ENCODE assay signal across 17 mouse cellular contexts in genomic region chr14:8621164-8621563, GRCm38 (mm10). TPM values are rescaled to one million over a fixed set of nuclear protein-coding genes. Genes with fewer than 3 reads are reported as not detected.
DNase-seq lines count a peak whose midpoint lies in the region; ATAC-seq and TF ChIP-seq lines count a peak whose summit lies in the region.
"Had no signal": no experiment of that assay in that cellular context is flagged by ENCODE, and none has a peak within 500 bp of the region (broad histone marks: within the 10 kb centered on the region; RNA-seq: fewer than 3 reads in every experiment).

No protein-coding gene starts in this region.

- no peak for ATAC-seq in kidney, embryonic 15.5 days (replicated peaks; ENCODE audit: low FRiP score)
- peak; percentile 49; the same call in 1 of the 2 replicates for ATAC-seq in heart, postnatal 0 days (ENCODE audit: insufficient read depth, low read depth)
- ATAC-seq: intestine, postnatal 0 days had no signal

- WGBS in kidney, embryonic 15.5 days = 44% methylated on average over 6 of the region's 6 CpGs
- 42% methylated on average over 6 of the region's 6 CpGs for WGBS in heart, postnatal 0 days

- TF ChIP-seq EP300 in ES-Bruce4 (IDR thresholded peaks at IDR 0.05; ENCODE audit: insufficient read depth, low read depth, low read length) = peak; percentile 66; the same call in 1 of the 2 replicates
- TF ChIP-seq EP300 in heart, postnatal 0 days (IDR thresholded peaks at IDR 0.05; ENCODE audit: low read depth) = no peak

- no peak for TF ChIP-seq CTCF in ES-Bruce4 (IDR thresholded peaks at IDR 0.05; ENCODE audit: low read depth, low read length)
- TF ChIP-seq CTCF in heart, postnatal 0 days (IDR thresholded peaks at IDR 0.05; ENCODE audit: low read depth) = no peak

- no peak overlapping the region for H3K27ac ChIP-seq in kidney, embryonic 15.5 days
- H3K27ac ChIP-seq in ES-Bruce4 (ENCODE audit: insufficient read depth, low read length) = 0 out of 2 replicates have a peak overlapping the region, but pooled peaks have one; percentile 65
- no peak overlapping the region for H3K27ac ChIP-seq in heart, postnatal 0 days (ENCODE audit: low read depth)
- H3K27ac ChIP-seq: forebrain, embryonic 12.5 days; gastrocnemius, adult 2 months; heart, embryonic 15.5 days; limb, embryonic 13.5 days had no signal

- H3K4me3 ChIP-seq in kidney, embryonic 15.5 days (replicated peaks) = no peak overlapping the region
- H3K4me3 ChIP-seq in ES-Bruce4 (ENCODE audit: low read depth, low read length) = no peak overlapping the region
- no peak overlapping the region for H3K4me3 ChIP-seq in heart, postnatal 0 days (ENCODE audit: low read depth, low read length)
- H3K4me3 ChIP-seq: forebrain, embryonic 12.5 days; gastrocnemius, adult 2 months; heart, embryonic 15.5 days; limb, embryonic 13.5 days; myocyte had no signal

- 0 out of 2 replicates have a peak, but pooled peaks cover 3% of the 10 kb centered on the region for H3K36me3 ChIP-seq in kidney, embryonic 15.5 days
- H3K36me3 ChIP-seq in ES-Bruce4 (ENCODE audit: control insufficient read depth, insufficient read depth, low read length, poor library complexity, severe bottlenecking) = no peaks in the 10 kb centered on the region
- no peaks in the 10 kb centered on the region for H3K36me3 ChIP-seq in heart, postnatal 0 days (replicated peaks; ENCODE audit: control insufficient read depth, insufficient read depth, low read length)
- H3K36me3 ChIP-seq: forebrain, embryonic 12.5 days; heart, embryonic 15.5 days; limb, embryonic 13.5 days had no signal

- no peak overlapping the region for H3K4me2 ChIP-seq in kidney, embryonic 15.5 days
- H3K4me2 ChIP-seq in heart, postnatal 0 days (ENCODE audit: low read depth, low read length) = no peak overlapping the region
- H3K4me2 ChIP-seq: forebrain, embryonic 12.5 days; heart, embryonic 15.5 days; limb, embryonic 13.5 days had no signal

- H3K9ac ChIP-seq in kidney, embryonic 15.5 days = no peak overlapping the region
- no peak overlapping the region for H3K9ac ChIP-seq in ES-Bruce4 (ENCODE audit: low read depth, poor library complexity, severe bottlenecking)
- H3K9ac ChIP-seq in heart, postnatal 0 days (replicated peaks; ENCODE audit: low read depth, low read length) = no peak overlapping the region
- H3K9ac ChIP-seq: forebrain, embryonic 12.5 days; heart, embryonic 15.5 days; limb, embryonic 13.5 days had no signal

- peak; percentile 22 for DNase-seq in embryo, embryonic 10.5 days (ENCODE audit: low spot score)
- DNase-seq in embryo, embryonic 10 days (ENCODE audit: low spot score) = no peak
- peak; percentile 29 for DNase-seq in kidney, postnatal 14 days
- DNase-seq in heart, postnatal 0 days (ENCODE audit: low spot score) = peak; percentile 27
- no peak for DNase-seq in spleen, adult 18-20 months
- no peak for DNase-seq in lung, adult 18-20 months
- DNase-seq: adrenal gland, postnatal 36 days; gastrocnemius, adult 2 months; layer of hippocampus, postnatal 36 days; lung, adult 2 months had no signal

- TF ChIP-seq POLR2A in ES-Bruce4 (IDR thresholded peaks at IDR 0.05; ENCODE audit: insufficient read depth, low read length) = no peak

- 0 out of 2 replicates have a peak, but pooled peaks cover 4% of the 10 kb centered on the region for H3K4me1 ChIP-seq in kidney, embryonic 15.5 days
- peaks cover 5% of the 10 kb centered on the region for H3K4me1 ChIP-seq in ES-Bruce4 (ENCODE audit: control insufficient read depth, insufficient read depth, low read length)
- no peaks in the 10 kb centered on the region for H3K4me1 ChIP-seq in heart, postnatal 0 days (ENCODE audit: control insufficient read depth, insufficient read depth)
- H3K4me1 ChIP-seq: forebrain, embryonic 12.5 days; limb, embryonic 13.5 days had no signal

- H3K27me3 ChIP-seq in kidney, embryonic 15.5 days = no peaks in the 10 kb centered on the region
- H3K27me3 ChIP-seq in ES-Bruce4 (ENCODE audit: control insufficient read depth, insufficient read depth, low read length, poor library complexity, severe bottlenecking) = no peaks in the 10 kb centered on the region
- H3K27me3 ChIP-seq in heart, postnatal 0 days (ENCODE audit: control insufficient read depth, insufficient read depth, low read length) = no peaks in the 10 kb centered on the region
- H3K27me3 ChIP-seq: forebrain, embryonic 12.5 days; heart, embryonic 15.5 days; limb, embryonic 13.5 days had no signal

- H3K9me3 ChIP-seq in kidney, embryonic 15.5 days (replicated peaks) = no peaks in the 10 kb centered on the region
- no peaks in the 10 kb centered on the region for H3K9me3 ChIP-seq in ES-Bruce4 (replicated peaks; ENCODE audit: control insufficient read depth, insufficient read depth, low read length, poor library complexity, severe bottlenecking)
- no peaks in the 10 kb centered on the region for H3K9me3 ChIP-seq in heart, postnatal 0 days (replicated peaks; ENCODE audit: control insufficient read depth, low read length)
- H3K9me3 ChIP-seq: forebrain, embryonic 12.5 days; heart, embryonic 15.5 days; limb, embryonic 13.5 days had no signal

RNA-seq across cellular contexts. Expression of gene 4930452B06Rik, which starts 44.9 kb away (rescaled TPM):
- 9.7 and 10.2 TPM in 2 replicates for polyA plus RNA-seq in kidney, embryonic 15.5 days (2015; fragmentation: Nextera tagmentation; extraction: Ambion mirVana)
- 13.6 and 16.5 TPM in 2 replicates for polyA plus RNA-seq in ES-Bruce4 (2011; ENCODE audit: insufficient read depth, insufficient read length, low read depth, missing spikeins)
- 15.5 and 16.3 TPM in 2 replicates for total RNA-seq in heart, postnatal 0 days (2014; rRNA removed; ENCODE audit: low replicate concordance)
- 5.9 and 6.2 TPM in 2 replicates for polyA plus RNA-seq in heart, postnatal 0 days (2015; fragmentation: Nextera tagmentation; extraction: Ambion mirVana)

Comparison
In these comparisons a context has a peak if more than half of its experiments do, and no peak if none do; other contexts are left out.
1. DNase-seq: peak in embryo, embryonic 10.5 days (single experiment), kidney, postnatal 14 days (single experiment) and heart, postnatal 0 days (single experiment); none in embryo, embryonic 10 days (single experiment), spleen, adult 18-20 months (0 of 2) and lung, adult 18-20 months (0 of 2).